Mouse (Mus musculus) stomach, postnatal 0 days (tissue): ENCODE results near the gene St5.

Experiments used
- CTCF ChIP-seq: IDR thresholded peaks from 2 replicates; pipeline ENCODE4 v1.5.1; 2016; ENCODE audit warnings: antibody characterized with exemption, low read depth, mild to moderate bottlenecking, moderate library complexity
- EP300 ChIP-seq: optimal IDR thresholded peaks from 2 replicates; pipeline ENCODE3; 2016; ENCODE audit warnings: antibody characterized with exemption

DNA sequence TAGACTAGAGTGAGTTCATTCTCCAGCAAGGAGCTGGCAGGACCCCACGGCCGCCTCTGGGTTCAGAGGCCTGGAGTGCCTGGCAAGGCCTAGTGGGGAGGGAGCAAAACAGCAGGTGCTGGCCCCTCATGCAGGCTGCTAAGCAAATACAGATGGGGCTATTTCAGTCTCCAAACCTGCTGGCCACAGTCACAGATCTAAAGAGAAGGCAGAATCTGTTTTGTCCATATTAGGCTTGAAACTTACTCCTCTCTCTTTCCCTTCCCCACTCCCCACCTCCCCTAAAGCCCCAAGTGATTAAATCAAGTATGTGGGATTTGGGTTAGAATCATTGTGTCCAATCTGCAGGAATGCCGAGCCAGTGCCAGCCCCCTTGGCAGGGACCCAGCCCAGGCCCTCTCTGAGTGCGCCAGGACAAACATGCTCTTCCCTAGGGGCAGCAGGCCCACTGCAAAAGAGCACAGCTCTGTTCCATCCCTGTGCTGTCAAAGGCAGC, 166.9 kb downstream of the St5 start:
- TF ChIP-seq CTCF (no peak), EP300 (no peak)
